Mouse (Mus musculus) myocyte (in vitro differentiated cells): ENCODE results near the gene Tinf2. TPM values are rescaled to one million over a fixed set of nuclear protein-coding genes. Genes with fewer than 3 reads are reported as not detected.
A peak's percentile ranks its signal among the peaks of the same experiment; 100 is the strongest.

Source experiments
- H3K27me3 ChIP-seq: one replicate; pipeline ENCODE4 v1.6.1; 2011; ENCODE audit not compliant: control insufficient read depth, insufficient read depth, insufficient read length
- H3K36me3 ChIP-seq: one replicate; pipeline ENCODE4 v1.6.1; 2011; ENCODE audit not compliant: control insufficient read depth, insufficient read depth
- H3K4me2 ChIP-seq: one replicate; pipeline ENCODE4 v1.6.1; 2011; ENCODE audit warnings: low read depth, control low read depth
- H3K4me3 ChIP-seq: one replicate; pipeline ENCODE4 v1.5.1; 2011; ENCODE audit warnings: mild to moderate bottlenecking, control low read depth, moderate library complexity
- H3K79me2 ChIP-seq: one replicate; pipeline ENCODE4 v1.6.1; 2011; ENCODE audit not compliant: control insufficient read depth, insufficient read depth
- H3ac ChIP-seq: one replicate; pipeline ENCODE4 v1.6.1; 2011; ENCODE audit not compliant: control insufficient read depth, insufficient read length
- CEBPB ChIP-seq: IDR thresholded peaks from 2 replicates; pipeline ENCODE4 v1.6.1; 2011; ENCODE audit warnings: mild to moderate bottlenecking, moderate library complexity; ENCODE audit not compliant: poor library complexity, insufficient read depth, severe bottlenecking
- E2F4 ChIP-seq: IDR thresholded peaks from one replicate; pipeline ENCODE4 v1.6.1; 2011; ENCODE audit warnings: mild to moderate bottlenecking, control low read depth, moderate library complexity; ENCODE audit not compliant: insufficient read depth
- MAX ChIP-seq: IDR thresholded peaks from one replicate; pipeline ENCODE4 v1.6.1; 2011; ENCODE audit warnings: low read depth, mild to moderate bottlenecking, control low read depth
- MYOD1 ChIP-seq, 3 experiments: IDR thresholded peaks; one replicate each; pipeline ENCODE4 v1.6.1; 2011; ENCODE audit warnings: control low read depth in 2 of 3, low read depth in 2 of 3, mild to moderate bottlenecking in 2 of 3, moderate library complexity in 1 of 3; ENCODE audit not compliant: insufficient read length in 2 of 3, control insufficient read depth in 1 of 3
- MYOG ChIP-seq, 3 experiments: IDR thresholded peaks; one replicate each; pipeline ENCODE4 v1.6.1; 2011; ENCODE audit warnings: control low read depth in 2 of 3, low read depth in 2 of 3, mild to moderate bottlenecking in 2 of 3; ENCODE audit not compliant: insufficient read length in 2 of 3, control insufficient read depth in 1 of 3, insufficient read depth in 1 of 3
- POLR2A ChIP-seq: IDR thresholded peaks from one replicate; pipeline ENCODE4 v1.6.1; 2011; ENCODE audit warnings: low read depth, mild to moderate bottlenecking, control low read depth, moderate library complexity; ENCODE audit not compliant: insufficient read length
- POLR2AphosphoS2 ChIP-seq: IDR thresholded peaks from one replicate; pipeline ENCODE4 v1.6.1; 2011; ENCODE audit warnings: low read depth, control low read depth; ENCODE audit not compliant: insufficient read length
- REST ChIP-seq: IDR thresholded peaks from one replicate; pipeline ENCODE4 v1.6.1; 2011; ENCODE audit warnings: mild to moderate bottlenecking, control low read depth, moderate library complexity; ENCODE audit not compliant: insufficient read depth, insufficient read length
- SRF ChIP-seq: IDR thresholded peaks from one replicate; pipeline ENCODE4 v1.6.1; 2011; ENCODE audit warnings: low read depth; ENCODE audit not compliant: control insufficient read depth, insufficient read length
- TCF12 ChIP-seq: IDR thresholded peaks from one replicate; pipeline ENCODE4 v1.6.1; 2011; ENCODE audit warnings: mild to moderate bottlenecking, control low read depth; ENCODE audit not compliant: poor library complexity, insufficient read depth, severe bottlenecking
- TCF3 ChIP-seq: IDR thresholded peaks from one replicate; pipeline ENCODE4 v1.6.1; 2011; ENCODE audit warnings: low read depth, control low read depth; ENCODE audit not compliant: insufficient read length
- USF1 ChIP-seq: IDR thresholded peaks from one replicate; pipeline ENCODE4 v1.6.1; 2011; ENCODE audit warnings: low read depth, mild to moderate bottlenecking, control low read depth, moderate library complexity
- polyA plus RNA-seq: library from polyadenylated mRNA; unstranded; fragments of >200 nt; fragmentation: generic; extraction: Trizol; gene quantifications from one replicate; pipeline ENCODE4 v1.2.1, GENCODE M21; 2012; ENCODE audit warnings: missing spikeins

The Tinf2 gene
- polyA plus RNA-seq, 1 experiment, result 12.0 TPM

DNA sequence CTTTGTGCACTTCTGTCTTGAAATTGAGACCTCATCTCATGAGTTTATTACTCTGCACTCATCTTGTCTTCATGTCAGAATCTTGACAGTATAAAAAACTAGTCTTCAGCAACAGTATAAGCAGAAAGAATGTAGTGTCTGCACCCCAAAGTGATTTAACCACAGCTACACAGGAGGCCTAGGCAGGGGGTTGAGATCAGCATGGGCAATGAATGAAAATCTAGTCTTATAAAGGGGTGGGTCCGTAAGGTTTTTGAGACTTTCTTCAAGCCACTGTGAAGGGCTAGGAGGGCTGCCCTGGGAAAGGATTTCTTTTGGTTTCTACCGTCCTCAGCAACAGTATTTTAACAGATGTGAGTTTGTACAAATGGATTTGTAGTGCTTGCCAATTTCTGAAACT is 21.0 kb downstream of the Tinf2 start:
- TF ChIP-seq POLR2AphosphoS2 (no peak), MAX (no peak), POLR2A (no peak), E2F4 (no peak), CEBPB (no peak), MYOG (IDR thresholded peaks at IDR 0.05; ENCODE audit: control insufficient read depth in 1 of 3, insufficient read depth in 1 of 3, insufficient read length in 2 of 3, low read depth in 2 of 3) (no peak), USF1 (no peak), SRF (no peak), TCF3 (no peak), TCF12 (no peak), MYOD1 (IDR thresholded peaks at IDR 0.05; ENCODE audit: control insufficient read depth in 1 of 3, insufficient read length in 2 of 3, low read depth in 2 of 3) (no peak)
- H3K4me2 ChIP-seq, result peak overlapping the region; percentile 64
- peaks cover 13% of the 10 kb centered on the region for H3K36me3 ChIP-seq
- H3K79me2 ChIP-seq, result no peaks in the 10 kb centered on the region
- H3ac ChIP-seq, result no peak overlapping the region
- H3K4me3 ChIP-seq, result peak overlapping the region; percentile 66
- no peaks in the 10 kb centered on the region for H3K27me3 ChIP-seq

DNA sequence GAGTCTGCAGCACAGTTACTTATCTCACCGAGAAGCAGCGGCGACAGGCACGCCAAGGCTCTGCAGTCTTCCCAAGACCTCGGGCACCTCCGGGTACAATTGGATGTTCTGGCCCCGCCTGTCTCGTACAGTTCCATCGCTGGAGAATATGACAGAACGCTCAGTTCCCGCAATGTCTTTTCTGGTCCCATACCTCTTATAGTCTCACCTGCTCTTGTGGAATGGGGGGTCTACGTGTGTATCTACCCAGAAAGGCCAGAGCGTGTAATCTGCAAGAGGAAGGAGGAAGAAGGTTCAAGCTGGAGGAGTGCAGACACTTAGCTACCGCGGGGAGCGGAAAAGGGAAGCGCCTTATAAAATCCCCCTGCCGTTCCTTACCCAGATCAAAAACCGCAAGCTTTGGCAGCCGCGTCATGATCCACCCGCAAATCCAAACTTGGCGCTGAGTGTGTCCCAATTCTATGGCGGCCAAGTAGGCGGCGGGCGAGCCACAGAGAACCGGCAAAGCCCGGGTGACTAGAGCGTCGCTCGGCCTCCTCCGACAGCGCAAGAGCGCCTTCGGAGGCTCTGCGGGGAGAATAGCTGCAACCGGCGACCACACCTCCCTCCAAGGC is 21.6 kb downstream of the Tinf2 start, which contains the start of gene Mdp1:
Gene Mdp1 (minus strand): TSS at position 549 of the 614 bp plus-strand sequence.
- Histone ChIP-seq H3ac (peak within 1 kb of the TSS; percentile 51), H3K36me3 (peaks cover 13% of the 10 kb centered on the region), H3K79me2 (no peaks in the 10 kb centered on the region), H3K4me3 (peak within 1 kb of the TSS; percentile 66), H3K4me2 (peak within 1 kb of the TSS; percentile 72), H3K27me3 (no peaks in the 10 kb centered on the region)
- TF ChIP-seq POLR2AphosphoS2, result peak; percentile 15
- no peak for TF ChIP-seq CEBPB
- no peak for TF ChIP-seq TCF3
- no peak for TF ChIP-seq USF1
- TF ChIP-seq POLR2A, result peak; percentile 53
- TF ChIP-seq MYOG (IDR thresholded peaks at IDR 0.05; ENCODE audit: control insufficient read depth in 1 of 3, insufficient read depth in 1 of 3, insufficient read length in 2 of 3, low read depth in 2 of 3), result peak in 1 of 3 experiments; percentile 10

DNA sequence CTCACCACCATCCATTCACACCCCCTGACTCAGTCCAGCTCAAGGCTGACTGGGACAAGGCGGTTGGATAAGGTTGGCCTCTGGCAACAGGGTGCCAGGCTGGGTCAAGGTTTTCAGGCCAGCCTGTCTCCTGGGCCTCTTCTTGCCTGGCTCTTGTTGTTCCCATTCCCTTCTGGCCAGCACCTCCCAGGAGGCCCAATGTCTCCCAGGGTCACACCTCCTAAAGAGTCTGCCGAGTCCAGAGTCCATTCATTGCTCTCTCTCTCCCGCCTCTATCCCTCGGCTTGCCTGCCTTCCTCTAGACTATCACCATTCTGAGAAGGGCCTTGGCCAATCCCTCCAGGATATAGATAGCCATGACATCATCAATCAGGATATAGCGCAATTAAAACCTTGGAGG is 23.6 kb downstream of the Tinf2 start:
- TF ChIP-seq MYOG (IDR thresholded peaks at IDR 0.05; ENCODE audit: control insufficient read depth in 1 of 3, insufficient read depth in 1 of 3, insufficient read length in 2 of 3, low read depth in 2 of 3), result no peak
- no peak for TF ChIP-seq POLR2A
- TF ChIP-seq SRF, result no peak
- H3K36me3 ChIP-seq, result peaks cover 4% of the 10 kb centered on the region
- no peak overlapping the region for H3K4me2 ChIP-seq
- no peak overlapping the region for H3ac ChIP-seq
- no peaks in the 10 kb centered on the region for H3K27me3 ChIP-seq
- no peak overlapping the region for H3K4me3 ChIP-seq
- no peaks in the 10 kb centered on the region for H3K79me2 ChIP-seq

DNA sequence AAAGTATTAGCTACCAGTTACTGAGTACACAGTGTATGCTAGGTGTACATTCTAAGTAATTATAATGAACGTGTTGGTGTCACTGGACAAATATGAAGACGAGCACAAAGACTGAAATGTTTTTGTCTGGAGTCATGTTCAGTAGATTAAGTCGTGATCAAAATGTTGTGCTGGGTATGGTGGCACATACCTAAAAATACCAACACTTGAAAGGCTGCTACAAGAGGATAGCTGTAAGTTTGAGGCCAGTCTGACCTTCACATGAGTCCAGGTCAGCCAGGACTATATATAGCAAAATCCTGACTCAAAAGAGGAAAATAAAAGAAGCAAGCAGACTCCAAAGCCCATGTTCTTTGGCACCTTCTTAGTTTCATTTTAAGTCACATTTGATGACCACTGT is 24.7 kb downstream of the Tinf2 start:
- no peaks in the 10 kb centered on the region for H3K36me3 ChIP-seq
- TF ChIP-seq TCF12, result no peak
- no peak for TF ChIP-seq SRF
- no peak for TF ChIP-seq TCF3
- TF ChIP-seq MAX, result no peak
- no peak for TF ChIP-seq REST
- TF ChIP-seq E2F4, result no peak
- TF ChIP-seq POLR2A, result no peak
- TF ChIP-seq MYOG (IDR thresholded peaks at IDR 0.05; ENCODE audit: control insufficient read depth in 1 of 3, insufficient read depth in 1 of 3, insufficient read length in 2 of 3, low read depth in 2 of 3), result no peak
- TF ChIP-seq CEBPB, result no peak
- no peak for TF ChIP-seq USF1
- TF ChIP-seq POLR2AphosphoS2, result no peak
- no peak for TF ChIP-seq MYOD1 (IDR thresholded peaks at IDR 0.05; ENCODE audit: control insufficient read depth in 1 of 3, insufficient read length in 2 of 3, low read depth in 2 of 3)
- H3K4me3 ChIP-seq, result no peak overlapping the region
- no peak overlapping the region for H3ac ChIP-seq
- H3K4me2 ChIP-seq, result no peak overlapping the region
- H3K79me2 ChIP-seq, result no peaks in the 10 kb centered on the region
- no peaks in the 10 kb centered on the region for H3K27me3 ChIP-seq

DNA sequence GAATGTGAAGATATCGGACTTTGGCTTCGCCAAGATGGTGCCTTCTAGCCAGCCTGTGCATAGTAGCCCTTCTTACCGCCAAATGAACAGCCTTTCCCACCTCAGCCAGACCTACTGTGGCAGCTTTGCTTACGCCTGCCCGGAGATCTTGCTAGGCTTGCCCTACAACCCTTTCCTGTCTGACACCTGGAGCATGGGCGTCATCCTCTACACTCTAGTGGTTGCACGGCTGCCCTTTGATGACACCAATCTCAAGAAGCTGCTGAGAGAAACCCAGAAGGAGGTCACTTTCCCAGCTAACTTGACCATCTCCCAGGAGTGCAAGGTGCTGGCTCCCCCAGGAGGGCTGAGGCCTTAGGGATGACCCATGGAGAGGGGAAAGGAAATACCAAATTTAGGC is 30.1 kb downstream of the Tinf2 start:
- H3K36me3 ChIP-seq, result no peaks in the 10 kb centered on the region
- TF ChIP-seq MAX (no peak), MYOD1 (IDR thresholded peaks at IDR 0.05; ENCODE audit: control insufficient read depth in 1 of 3, insufficient read length in 2 of 3, low read depth in 2 of 3) (no peak), POLR2A (no peak), USF1 (no peak), E2F4 (no peak), CEBPB (no peak), TCF12 (no peak), TCF3 (no peak), MYOG (IDR thresholded peaks at IDR 0.05; ENCODE audit: control insufficient read depth in 1 of 3, insufficient read depth in 1 of 3, insufficient read length in 2 of 3, low read depth in 2 of 3) (no peak), REST (no peak), POLR2AphosphoS2 (no peak), SRF (no peak)

More for the DNA sequence above, 30.1 kb downstream of the Tinf2 start:
- Histone ChIP-seq H3K27me3 (no peaks in the 10 kb centered on the region), H3K4me2 (no peak overlapping the region), H3K79me2 (no peaks in the 10 kb centered on the region), H3ac (no peak overlapping the region), H3K4me3 (no peak overlapping the region)
